Mouse (Mus musculus) olfactory bulb, adult 2 months (tissue): ENCODE data around the gene Nos2. TPM values are rescaled to one million over a fixed set of nuclear protein-coding genes. Genes with fewer than 3 reads are reported as not detected.

Source experiments
- H3K27ac ChIP-seq: fragments of 200-500 bp; 2 replicates; pipeline ENCODE4 v1.5.1; 2012; ENCODE audit warnings: low read depth, low read length; ENCODE audit not compliant: insufficient read depth
- H3K4me1 ChIP-seq: fragments of 200-500 bp; 2 replicates; pipeline ENCODE4 v1.6.1; 2012; ENCODE audit warnings: low read length; ENCODE audit not compliant: control insufficient read depth, insufficient read depth
- H3K4me3 ChIP-seq: fragments of 200-500 bp; 2 replicates; pipeline ENCODE4 v1.5.1; 2012; ENCODE audit warnings: mild to moderate bottlenecking, low read depth, low read length, moderate library complexity; ENCODE audit not compliant: insufficient read depth
- CTCF ChIP-seq: fragments of 200-500 bp; IDR thresholded peaks from 2 replicates; pipeline ENCODE4 v1.5.1; 2012; ENCODE audit warnings: low read depth, mild to moderate bottlenecking, low read length, moderate library complexity; ENCODE audit not compliant: insufficient read depth
- POLR2A ChIP-seq: fragments of 200-500 bp; IDR thresholded peaks from 2 replicates; pipeline ENCODE4 v1.6.1; 2012; ENCODE audit warnings: mild to moderate bottlenecking, low read depth, low read length, moderate library complexity; ENCODE audit not compliant: insufficient read depth
- WGBS: fragments of 180-500 bp; shearing (Covaris S2); methylation state at CpG from one replicate; pipeline ENCODE4 v1.1.7; 2018; 5-methylcytosine and 5-hydroxymethylcytosine counted together
- polyA plus RNA-seq: library from polyadenylated mRNA; stranded (reverse); fragments of >200 nt; gene quantifications from 2 replicates; pipeline ENCODE4 v1.2.4, GENCODE M21; 2012; ENCODE audit warnings: low replicate concordance; ENCODE audit not compliant: missing spikeins, insufficient read depth, insufficient read length

Nos2 gene
- polyA plus RNA-seq, 1 experiment, result not detected

DNA sequence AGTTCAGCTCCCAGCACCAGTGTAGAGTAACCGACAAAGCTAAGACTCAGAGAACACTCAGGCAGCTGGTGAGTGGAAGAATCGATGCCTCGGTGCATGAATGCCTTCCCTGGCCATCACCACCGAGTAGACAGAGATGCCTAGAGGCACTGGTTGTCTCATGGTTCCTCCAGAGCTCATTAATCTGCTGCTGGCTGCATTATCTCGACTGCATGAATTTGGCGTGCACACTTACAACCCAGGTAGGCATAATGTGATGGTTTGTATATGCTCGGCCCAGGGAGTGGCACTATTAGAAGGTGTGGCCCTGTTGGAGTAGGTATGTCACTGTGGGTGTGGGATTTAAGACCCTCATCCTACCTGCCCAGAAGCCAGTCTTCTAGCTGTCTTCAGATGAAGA is 88.3 kb downstream of the Nos2 start:
- WGBS, result 83% methylated on average over 7 of the region's 7 CpGs
- Histone ChIP-seq H3K27ac (no peak overlapping the region), H3K4me3 (no peak overlapping the region), H3K4me1 (no peaks in the 10 kb centered on the region)
- TF ChIP-seq CTCF, result no peak
- TF ChIP-seq POLR2A, result no peak

Other genes starting within 250 kb of the Nos2 start
- gene Nlk, start 223.4 kb upstream of the Nos2 start, polyA plus RNA-seq, result not detected in 2 replicates
- not detected in 2 replicates for gene Ccnq, start 169.1 kb upstream of the Nos2 start, polyA plus RNA-seq
- gene Lyrm9, start 94.2 kb upstream of the Nos2 start, polyA plus RNA-seq, result not detected in 2 replicates
- not detected in 2 replicates for gene Lgals9, start 64.2 kb downstream of the Nos2 start, polyA plus RNA-seq
- not detected in 2 replicates for gene Ksr1, start 225.6 kb downstream of the Nos2 start, polyA plus RNA-seq